In genomic region chr1:165589280-165590048, GRCm38 (mm10) we compare ENCODE assay signal across 8 mouse cellular contexts. TPM values are rescaled to one million over a fixed set of nuclear protein-coding genes. Genes with fewer than 3 reads are reported as not detected.
DNase-seq lines count a peak whose midpoint lies in the region; ATAC-seq and TF ChIP-seq lines count a peak whose summit lies in the region.

No protein-coding gene starts in this region.

- peaks cover 43% of the 10 kb centered on the region for H3K36me3 ChIP-seq in forebrain, embryonic 10.5 days (replicated peaks)
- H3K36me3 ChIP-seq in forebrain, embryonic 13.5 days (ENCODE audit: poor library complexity, severe bottlenecking), result peaks cover 41% of the 10 kb centered on the region

- DNase-seq in forebrain, embryonic 10.5 days (ENCODE audit: extremely low spot score, low spot score), result no peak
- peak; percentile 48 for DNase-seq in brain, embryonic 14.5 days (ENCODE audit: low read depth)
- DNase-seq in heart, adult 18-20 months, result peak; percentile 64 to 86
- DNase-seq in kidney, adult 9 months, result peak; percentile 75
- peak; percentile 68 to 80 for DNase-seq in lung, postnatal 4 days
- DNase-seq in cerebellum, postnatal 36 days, result no peak

- TF ChIP-seq POLR2A in brain, embryonic 14.5 days (IDR thresholded peaks at IDR 0.05; ENCODE audit: borderline replicate concordance, extremely low read depth, insufficient read depth, insufficient read length, poor library complexity, severe bottlenecking), result no peak

- H3K27ac ChIP-seq in forebrain, embryonic 10.5 days, result peak overlapping the region; percentile 53; the same call in 1 of the 2 replicates
- no peak overlapping the region for H3K27ac ChIP-seq in forebrain, embryonic 13.5 days

- no peaks in the 10 kb centered on the region for H3K27me3 ChIP-seq in forebrain, embryonic 10.5 days (ENCODE audit: poor library complexity, severe bottlenecking)
- H3K27me3 ChIP-seq in forebrain, embryonic 13.5 days, result no peaks in the 10 kb centered on the region

- peaks cover 26% of the 10 kb centered on the region for H3K4me1 ChIP-seq in forebrain, embryonic 10.5 days
- H3K4me1 ChIP-seq in forebrain, embryonic 13.5 days, result no peaks in the 10 kb centered on the region

- H3K4me3 ChIP-seq in forebrain, embryonic 10.5 days, result no peak overlapping the region
- H3K4me3 ChIP-seq in forebrain, embryonic 13.5 days, result no peak overlapping the region

- no peaks in the 10 kb centered on the region for H3K9me3 ChIP-seq in forebrain, embryonic 10.5 days
- no peaks in the 10 kb centered on the region for H3K9me3 ChIP-seq in forebrain, embryonic 13.5 days (replicated peaks)

- ATAC-seq in forebrain, embryonic 13.5 days, result no peak
- no peak for ATAC-seq in megakaryocyte progenitor cell, adult 5-6 weeks (replicated peaks; ENCODE audit: poor library complexity)

- H3K4me2 ChIP-seq in forebrain, embryonic 13.5 days, result no peak overlapping the region

- TF ChIP-seq CTCF in brain, embryonic 14.5 days (IDR thresholded peaks at IDR 0.05; ENCODE audit: borderline replicate concordance, extremely low read depth, insufficient read depth, insufficient read length), result no peak

- H3K9ac ChIP-seq in forebrain, embryonic 13.5 days, result no peak overlapping the region

- 58% methylated on average over 10 of the region's 10 CpGs for WGBS in forebrain, embryonic 10.5 days
- WGBS in forebrain, embryonic 13.5 days, result 61% methylated on average over 10 of the region's 10 CpGs

RNA-seq across cellular contexts. Expression of gene Mpzl1, which starts 44.9 kb away (rescaled TPM):
- polyA plus RNA-seq in forebrain, embryonic 10.5 days (2016; fragmentation: Nextera tagmentation; extraction: Ambion mirVana), result 119 and 122 TPM in 2 replicates
- 127 and 131 TPM in 2 replicates for polyA plus RNA-seq in forebrain, embryonic 13.5 days (2015; fragmentation: Nextera tagmentation; extraction: Ambion mirVana)
- polyA plus RNA-seq in brain, embryonic 14.5 days (2012; rRNA removed), result 142 and 156 TPM in 2 replicates
- 10 to 100 TPM; 12.8 to 13.2 TPM for total RNA-seq in heart, adult 18-20 months (2021)
- total RNA-seq in megakaryocyte progenitor cell, adult 5-6 weeks (2015), result 2.3 and 4.1 TPM in 2 replicates
- total RNA-seq in megakaryocyte progenitor cell, adult 5-6 weeks (2017), result 0.33 and 0.84 TPM in 2 replicates

Comparison
In these comparisons a context has a peak if more than half of its experiments do, and no peak if none do; other contexts are left out.
1. DNase-seq: peak in brain, embryonic 14.5 days (single experiment), heart, adult 18-20 months (2 of 2), kidney, adult 9 months (single experiment) and lung, postnatal 4 days (2 of 2); none in forebrain, embryonic 10.5 days (single experiment) and cerebellum, postnatal 36 days (0 of 2).